Mouse (Mus musculus): ENCODE data around the gene Lonrf2. TPM values are rescaled to one million over a fixed set of nuclear protein-coding genes. Genes with fewer than 3 reads are reported as not detected.
A peak's percentile ranks its signal among the peaks of the same experiment; 100 is the strongest.

Gene Lonrf2
- total RNA-seq, 4 experiments from 2014 or later: 96.0 to 117 (median 106) TPM

- DNase-seq (ENCODE audit: low spot score in 2 of 2): peak in 1 of 2 experiments; percentile 78
Observed at GRCm38 (mm10) chr1:38769920-38770319, 66.6 kb downstream of the Lonrf2 start.

GRCm38 (mm10) chr1:38767812-38768211, 68.7 kb downstream of the Lonrf2 start:
- DNase-seq (ENCODE audit: low spot score in 2 of 2): peak in 1 of 2 experiments; percentile 59

GRCm38 (mm10) chr1:38766661-38767572, 69.6 kb downstream of the Lonrf2 start:
- no peak for DNase-seq (ENCODE audit: low spot score in 2 of 2)

DNA sequence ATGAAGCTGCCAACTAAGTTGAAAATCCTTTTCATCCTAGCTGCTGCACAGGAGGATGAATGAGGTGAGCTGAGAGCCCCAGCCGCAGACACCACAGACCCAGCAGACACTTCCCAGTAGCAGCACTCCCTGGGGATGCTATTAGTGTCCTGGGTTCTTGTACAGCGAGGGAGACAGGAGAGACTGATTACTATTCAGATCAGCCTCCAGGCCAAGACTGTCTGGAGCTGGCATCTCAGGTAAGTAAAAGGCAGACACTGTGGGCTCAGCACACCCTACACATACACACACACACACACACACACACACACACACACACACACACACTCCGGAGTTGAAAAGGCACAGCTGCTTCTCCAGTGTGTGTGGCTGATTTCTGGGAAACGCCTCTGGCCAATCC, 70.3 kb downstream of the Lonrf2 start:
- DNase-seq (ENCODE audit: low spot score in 2 of 2): no peak

DNA sequence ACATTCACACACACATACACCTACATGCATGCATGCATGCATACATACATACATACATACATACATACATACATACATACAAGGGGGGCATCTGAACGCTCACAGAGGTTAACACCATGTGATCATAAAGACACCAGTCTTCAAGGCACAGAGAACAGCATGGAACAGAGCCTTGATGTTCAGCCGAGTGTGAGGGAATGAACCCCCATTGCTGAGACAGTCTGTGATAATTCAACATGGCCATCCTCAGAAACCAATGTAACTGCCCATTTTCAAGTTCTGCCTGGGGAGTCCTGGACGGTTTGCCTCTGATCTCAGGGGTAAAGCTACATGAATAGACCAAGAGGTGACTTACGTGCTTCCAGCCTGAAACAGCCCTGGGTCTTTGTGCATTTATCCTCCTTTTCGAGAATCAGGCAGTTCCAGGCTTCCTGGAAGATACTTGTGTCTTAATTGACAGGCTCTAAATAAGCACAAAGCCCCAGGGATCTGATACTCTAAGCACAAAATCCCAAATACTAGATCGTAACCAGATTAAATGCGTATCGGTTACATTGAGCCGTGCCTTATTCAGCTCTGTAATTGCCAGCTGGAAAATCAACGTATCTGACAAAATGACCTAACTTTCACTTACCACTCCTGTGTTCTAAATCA, 72.4 kb downstream of the Lonrf2 start:
- DNase-seq (ENCODE audit: low spot score in 2 of 2): no peak

GRCm38 (mm10) chr1:38760424-38760823, 76.1 kb downstream of the Lonrf2 start:
- DNase-seq (ENCODE audit: low spot score in 2 of 2): no peak

DNA sequence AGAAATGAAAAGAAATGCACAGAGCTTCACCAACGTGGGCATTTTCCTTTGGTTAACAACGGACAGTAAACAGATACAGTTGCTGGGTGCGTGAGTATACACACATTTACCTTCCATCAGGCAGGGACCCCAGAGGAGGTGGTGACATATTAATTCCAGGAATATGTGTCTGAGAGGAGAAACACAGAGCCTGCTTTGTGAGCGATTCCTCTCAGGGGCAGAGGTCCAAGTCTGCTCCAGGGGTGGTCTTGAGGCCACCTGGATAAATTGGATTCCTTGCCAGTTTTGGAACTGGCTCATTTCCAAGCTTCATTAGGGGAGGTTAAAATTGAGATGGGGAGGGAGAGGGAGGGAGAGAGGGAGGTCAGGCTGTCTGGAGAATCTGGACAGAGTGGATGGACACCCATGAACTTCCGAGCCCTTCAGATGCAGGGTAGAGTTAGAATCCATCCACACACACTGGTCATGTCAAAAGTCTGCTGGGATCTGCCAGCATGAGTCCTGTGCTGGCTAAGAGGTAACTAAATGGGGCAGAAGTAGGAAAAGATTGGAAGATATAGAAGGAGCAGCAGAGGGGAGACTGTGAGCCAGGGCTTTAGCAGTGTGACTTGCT, 78.6 kb downstream of the Lonrf2 start:
- DNase-seq (ENCODE audit: low spot score in 2 of 2): no peak

GRCm38 (mm10) chr1:38743863-38744262, 92.6 kb downstream of the Lonrf2 start:
- no peak for DNase-seq (ENCODE audit: low spot score in 2 of 2)

Other genes starting within 250 kb of the Lonrf2 start
- gene Aff3, start 171.8 kb downstream of the Lonrf2 start, total RNA-seq (2022): 100 to 1,000 TPM; 101 to 141 (median 116) TPM
- gene Chst10, start 61.5 kb upstream of the Lonrf2 start, total RNA-seq (2022): 10 to 100 TPM; 44.0 to 59.8 (median 53.0) TPM
- not detected for gene Nms, start 102.4 kb upstream of the Lonrf2 start, total RNA-seq (2022)
- gene Pdcl3, start 148.9 kb upstream of the Lonrf2 start, total RNA-seq (2022): 10 to 100 TPM; 31.5 to 40.3 (median 35.7) TPM